Mouse (Mus musculus): ENCODE data around the gene Bfsp2. TPM values are rescaled to one million over a fixed set of nuclear protein-coding genes. Genes with fewer than 3 reads are reported as not detected.

The Bfsp2 gene
- not detected for total RNA-seq (2021)
- long read RNA-seq, experiment 1 = 0 reads
- long read RNA-seq, experiment 2 = 0 reads

- DNase-seq = no peak
Measured at GRCm38 (mm10) chr9:103480044-103480576, at the start of gene Bfsp2. Gene Bfsp2 (minus strand): TSS chr9:103480420.

GRCm38 (mm10) chr9:103525041-103525537, 44.9 kb upstream of the Bfsp2 start:
- no peak for DNase-seq

GRCm38 (mm10) chr9:103524600-103524999, 44.4 kb upstream of the Bfsp2 start:
- no peak for DNase-seq

- DNase-seq = no peak
Measured at GRCm38 (mm10) chr9:103523742-103524403, 43.7 kb upstream of the Bfsp2 start.

- DNase-seq = no peak
Measured at GRCm38 (mm10) chr9:103523008-103523407, 42.8 kb upstream of the Bfsp2 start.

- no peak for DNase-seq
Measured at GRCm38 (mm10) chr9:103513884-103514283, 33.7 kb upstream of the Bfsp2 start.

GRCm38 (mm10) chr9:103512257-103512656, 32.0 kb upstream of the Bfsp2 start:
- no peak for DNase-seq

- no peak for DNase-seq
Measured at GRCm38 (mm10) chr9:103506968-103507584, 26.9 kb upstream of the Bfsp2 start.

GRCm38 (mm10) chr9:103505067-103505466, 24.8 kb upstream of the Bfsp2 start:
- no peak for DNase-seq

- DNase-seq = no peak
Measured at GRCm38 (mm10) chr9:103504646-103505045, 24.4 kb upstream of the Bfsp2 start.

GRCm38 (mm10) chr9:103503586-103504298, 23.5 kb upstream of the Bfsp2 start:
- no peak for DNase-seq

GRCm38 (mm10) chr9:103502655-103503054, 22.4 kb upstream of the Bfsp2 start:
- no peak for DNase-seq

- DNase-seq = no peak
Measured at GRCm38 (mm10) chr9:103501861-103502364, 21.7 kb upstream of the Bfsp2 start.

GRCm38 (mm10) chr9:103499366-103499765, 19.1 kb upstream of the Bfsp2 start:
- DNase-seq = no peak

GRCm38 (mm10) chr9:103498699-103499098, 18.5 kb upstream of the Bfsp2 start:
- DNase-seq = no peak

- DNase-seq = no peak
Measured at GRCm38 (mm10) chr9:103495391-103495790, 15.2 kb upstream of the Bfsp2 start.

- peak; percentile 83 to 86 for DNase-seq
Measured at GRCm38 (mm10) chr9:103494346-103495020, 14.3 kb upstream of the Bfsp2 start.

- no peak for DNase-seq
Measured at GRCm38 (mm10) chr9:103491985-103492384, 11.8 kb upstream of the Bfsp2 start.

- peak; percentile 82 to 89 for DNase-seq
Measured at GRCm38 (mm10) chr9:103490439-103490838, 10.2 kb upstream of the Bfsp2 start.

GRCm38 (mm10) chr9:103489883-103490282, 9.7 kb upstream of the Bfsp2 start:
- no peak for DNase-seq

GRCm38 (mm10) chr9:103489096-103489495, 8.9 kb upstream of the Bfsp2 start:
- DNase-seq = peak in 1 of 2 experiments; percentile 36

- no peak for DNase-seq
Measured at GRCm38 (mm10) chr9:103486262-103486661, 6.0 kb upstream of the Bfsp2 start.
